ENCODE assay signal across 35 mouse cellular contexts in the genomic region with DNA sequence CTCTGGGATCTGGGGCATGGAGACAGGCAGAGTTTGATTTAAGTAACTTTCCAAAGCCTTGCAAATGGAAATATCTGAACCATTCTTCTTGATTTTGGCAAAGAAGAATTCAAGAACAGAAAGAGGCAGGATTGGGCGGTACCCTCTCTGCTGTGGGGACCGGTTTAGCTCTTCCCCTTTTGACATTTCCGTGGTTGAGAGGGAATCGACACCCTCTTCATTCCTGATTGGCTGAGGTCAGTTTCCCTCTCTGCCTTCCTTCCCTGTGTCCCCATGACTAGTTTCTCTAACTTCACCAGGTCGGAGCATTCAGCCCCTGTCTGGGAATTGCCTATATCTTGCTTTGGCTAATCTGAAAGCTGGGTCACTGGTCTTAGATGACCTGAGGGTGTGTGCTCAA. TPM values are rescaled to one million over a fixed set of nuclear protein-coding genes. Genes with fewer than 3 reads are reported as not detected.
DNase-seq lines count a peak whose midpoint lies in the region; ATAC-seq and TF ChIP-seq lines count a peak whose summit lies in the region.
"Had no signal": no experiment of that assay in that cellular context is flagged by ENCODE, and none has a peak within 500 bp of the region (broad histone marks: within the 10 kb centered on the region; RNA-seq: fewer than 3 reads in every experiment).

No protein-coding gene starts in this region.

- 20% methylated on average over 5 of the region's 5 CpGs for WGBS in liver, embryonic 15.5 days (ENCODE audit: insufficient replicate concordance)
- 2% methylated on average over 5 of the region's 5 CpGs for WGBS in bone marrow, adult 2 months
- 6% methylated on average over 5 of the region's 5 CpGs for WGBS in macrophage (ENCODE audit: missing documents)

- no peak overlapping the region for H3K27ac ChIP-seq in liver, embryonic 15.5 days (replicated peaks)
- H3K27ac ChIP-seq in bone marrow, adult 2 months (ENCODE audit: control insufficient read depth, insufficient read depth, low read depth, low read length, poor library complexity): peak overlapping the region; percentile 53; the same call in 1 of the 2 replicates
- H3K27ac ChIP-seq in macrophage: peak overlapping the region; percentile 12; the same call in 1 of the 2 replicates
- H3K27ac ChIP-seq: forebrain, embryonic 15.5 days; heart, adult 2 months; heart, embryonic 15.5 days; intestine, embryonic 15.5 days; limb, embryonic 10.5 days; liver, embryonic 13.5 days; lung, embryonic 15.5 days; midbrain, embryonic 15.5 days; neural tube, embryonic 13.5 days had no signal

- no peak for TF ChIP-seq CTCF in bone marrow, adult 2 months (IDR thresholded peaks at IDR 0.05; ENCODE audit: control insufficient read depth, insufficient read depth, low read length)

- DNase-seq in liver: no peak
- DNase-seq in retina, postnatal 1 day: peak; percentile 16
- no peak for DNase-seq in adrenal gland, postnatal 14 days
- DNase-seq in Muller cell, postnatal 12 days (ENCODE audit: inconsistent ontology term): no peak
- DNase-seq: adrenal gland, adult 2 months; B cell, adult 2 months; cerebellum, adult 18-20 months; cerebellum, postnatal 25 days; embryo, embryonic 11 days; gastrocnemius, postnatal 10 days; heart, postnatal 4 days; kidney, adult 8-10 months; kidney, postnatal 10 days; liver, embryonic 13.5 days; right cerebral cortex, postnatal 25 days; spleen, adult 18-20 months had no signal

- no peaks in the 10 kb centered on the region for H3K36me3 ChIP-seq in liver, embryonic 15.5 days (replicated peaks)
- no peaks in the 10 kb centered on the region for H3K36me3 ChIP-seq in macrophage (ENCODE audit: inconsistent target)
- H3K36me3 ChIP-seq: forebrain, embryonic 15.5 days; G1E; heart, embryonic 15.5 days; intestine, embryonic 15.5 days; limb, embryonic 10.5 days; liver, embryonic 13.5 days; lung, embryonic 15.5 days; midbrain, embryonic 15.5 days; neural tube, embryonic 13.5 days had no signal

- no peaks in the 10 kb centered on the region for H3K4me1 ChIP-seq in liver, embryonic 15.5 days (replicated peaks)
- peaks cover 3% of the 10 kb centered on the region; the same call in 1 of the 2 replicates for H3K4me1 ChIP-seq in bone marrow, adult 2 months (ENCODE audit: control insufficient read depth, insufficient read depth, low read length)
- H3K4me1 ChIP-seq: forebrain, embryonic 15.5 days; heart, embryonic 15.5 days; intestine, embryonic 15.5 days; limb, embryonic 10.5 days; liver, embryonic 13.5 days; lung, embryonic 15.5 days; midbrain, embryonic 15.5 days; neural tube, embryonic 13.5 days had no signal

- no peak for TF ChIP-seq POLR2A in bone marrow, adult 2 months (IDR thresholded peaks at IDR 0.05; ENCODE audit: borderline replicate concordance, control insufficient read depth, low read depth, low read length)

- no peak overlapping the region for H3K4me2 ChIP-seq in liver, embryonic 15.5 days
- H3K4me2 ChIP-seq: forebrain, embryonic 15.5 days; heart, embryonic 15.5 days; intestine, embryonic 15.5 days; liver, embryonic 13.5 days; lung, embryonic 15.5 days; midbrain, embryonic 15.5 days; neural tube, embryonic 13.5 days had no signal

- no peak overlapping the region for H3K4me3 ChIP-seq in liver, embryonic 15.5 days (replicated peaks)
- no peak overlapping the region for H3K4me3 ChIP-seq in bone marrow, adult 2 months (replicated peaks; ENCODE audit: control insufficient read depth, low read depth, low read length)
- no peak overlapping the region for H3K4me3 ChIP-seq in macrophage (ENCODE audit: inconsistent target)
- H3K4me3 ChIP-seq: forebrain, embryonic 15.5 days; heart, adult 2 months; heart, embryonic 15.5 days; intestine, embryonic 15.5 days; limb, embryonic 10.5 days; liver, embryonic 13.5 days; lung, embryonic 15.5 days; midbrain, embryonic 15.5 days; myocyte; neural tube, embryonic 13.5 days had no signal

- H3K79me2 ChIP-seq in macrophage (ENCODE audit: inconsistent target): no peaks in the 10 kb centered on the region

- no peak overlapping the region for H3K9ac ChIP-seq in liver, embryonic 15.5 days
- H3K9ac ChIP-seq: forebrain, embryonic 15.5 days; heart, embryonic 15.5 days; intestine, embryonic 15.5 days; liver, embryonic 13.5 days; lung, embryonic 15.5 days; midbrain, embryonic 15.5 days; neural tube, embryonic 13.5 days had no signal

- 0 out of 2 replicates have a peak, but pooled peaks have one; percentile 31 for ATAC-seq in liver, embryonic 15.5 days (ENCODE audit: insufficient read depth)
- ATAC-seq: forebrain, embryonic 15.5 days; hindbrain, embryonic 16.5 days; intestine, embryonic 15.5 days; midbrain, embryonic 15.5 days had no signal

- 0 out of 2 replicates have a peak, but pooled peaks cover 3% of the 10 kb centered on the region for H3K9me3 ChIP-seq in liver, embryonic 15.5 days (replicated peaks)
- H3K9me3 ChIP-seq: forebrain, embryonic 15.5 days; intestine, embryonic 15.5 days; limb, embryonic 10.5 days; lung, embryonic 15.5 days; midbrain, embryonic 15.5 days had no signal

- peaks cover 7% of the 10 kb centered on the region; the same call in 1 of the 2 replicates for H3K27me3 ChIP-seq in liver, embryonic 15.5 days
- H3K27me3 ChIP-seq: CH12.LX; forebrain, embryonic 15.5 days; heart, embryonic 15.5 days; intestine, embryonic 15.5 days; lung, embryonic 15.5 days; midbrain, embryonic 15.5 days had no signal

RNA-seq across cellular contexts. Expression of a gene that starts 12.7 kb away (rescaled TPM):
- not detected in 2 replicates for polyA plus RNA-seq in liver, embryonic 15.5 days (2015; fragmentation: Nextera tagmentation; extraction: Ambion mirVana)
- not detected in 2 replicates for polyA plus RNA-seq in bone marrow, adult 2 months (2011; ENCODE audit: insufficient read depth, insufficient read length, low replicate concordance, missing spikeins)
- not detected for total RNA-seq in macrophage (2018; cell fraction: chromatin; rRNA removed)
- total RNA-seq in macrophage (2018; cell fraction: cytosol; rRNA removed): not detected
- not detected for total RNA-seq in macrophage (2018; cell fraction: nucleus; rRNA removed)
- polyA plus RNA-seq in macrophage (2018): not detected in 3 replicates
- total RNA-seq in adrenal gland, postnatal 14 days (2021): not detected in 2 replicates
- total RNA-seq: adrenal gland, adult 2 months; CH12.LX; G1E; gastrocnemius, postnatal 10 days; heart, adult 2 months; heart, postnatal 4 days; layer of hippocampus, postnatal 10 days; left cerebral cortex, adult 8-10 months had no signal
- polyA plus RNA-seq: adrenal gland, adult 2 months; embryonic facial prominence, embryonic 14.5 days; forebrain, embryonic 15.5 days; G1E; heart, adult 2 months; heart, embryonic 15.5 days; hindbrain, embryonic 16.5 days; intestine, embryonic 15.5 days; limb, embryonic 10.5 days; liver, embryonic 13.5 days; lung, embryonic 15.5 days; midbrain, embryonic 15.5 days; myocyte; neural tube, embryonic 13.5 days; urinary bladder, adult 2 months had no signal
